Mouse (Mus musculus) MEL (cell line): ENCODE measurements around the gene Neu1. TPM values are rescaled to one million over a fixed set of nuclear protein-coding genes. Genes with fewer than 3 reads are reported as not detected.

Experiments
- DNase-seq: peaks from one replicate; pipeline ENCODE4 v3.0.0; 2011; ENCODE audit warnings: low read depth, low spot score
- H3K27ac ChIP-seq: 2 replicates; pipeline ENCODE4 v1.5.1; 2012; ENCODE audit warnings: low read depth, mild to moderate bottlenecking, control low read depth, low read length, moderate library complexity; ENCODE audit not compliant: control insufficient read depth
- H3K27me3 ChIP-seq, 2 experiments: fragments of 150-350 bp in 1 of 2; sonication (generic) in 1 of 2; 2 replicates each; pipeline ENCODE4 v1.6.1; 2012; ENCODE audit warnings: low read length in 2 of 2, mild to moderate bottlenecking in 2 of 2, improper control_type of control experiment in 1 of 2, moderate library complexity in 1 of 2; ENCODE audit not compliant: insufficient read depth in 2 of 2, control insufficient read depth in 1 of 2
- H3K36me3 ChIP-seq, 2 experiments: 2 replicates each; pipeline ENCODE4 v1.6.1; 2012 to 2014; ENCODE audit warnings: low read length in 2 of 2, improper control_type of control experiment in 1 of 2, inconsistent platforms in 1 of 2, mild to moderate bottlenecking in 1 of 2; ENCODE audit not compliant: insufficient read depth in 2 of 2, control insufficient read depth in 1 of 2
- H3K4me1 ChIP-seq, 2 experiments: fragments of 150-350 bp in 1 of 2; sonication (generic) in 1 of 2; 2 replicates each; pipeline ENCODE4 v1.6.1; 2012; ENCODE audit warnings: low read length in 2 of 2, improper control_type of control experiment in 1 of 2, mild to moderate bottlenecking in 1 of 2; ENCODE audit not compliant: insufficient read depth in 2 of 2, control insufficient read depth in 1 of 2
- H3K4me3 ChIP-seq, 2 experiments: fragments of 150-350 bp in 1 of 2; sonication (generic) in 1 of 2; 2 replicates each; pipeline ENCODE4 v1.5.1; 2012; ENCODE audit warnings: low read depth in 2 of 2, low read length in 2 of 2, mild to moderate bottlenecking in 2 of 2, moderate library complexity in 2 of 2, control low read depth in 1 of 2, improper control_type of control experiment in 1 of 2; ENCODE audit not compliant: control insufficient read depth in 1 of 2, insufficient read depth in 1 of 2
- H3K79me2 ChIP-seq: 2 replicates; pipeline ENCODE4 v1.6.1; 2012; ENCODE audit warnings: mild to moderate bottlenecking, low read length, moderate library complexity; ENCODE audit not compliant: control insufficient read depth, poor library complexity, insufficient read depth
- H3K9ac ChIP-seq: 2 replicates; pipeline ENCODE4 v1.6.1; 2012; ENCODE audit warnings: low read depth, mild to moderate bottlenecking, control low read depth, low read length, moderate library complexity; ENCODE audit not compliant: control insufficient read depth, poor library complexity, severe bottlenecking
- H3K9me3 ChIP-seq: fragments of 150-350 bp; sonication (generic); replicated peaks from 2 replicates; pipeline ENCODE4 v1.6.1; 2012; ENCODE audit warnings: mild to moderate bottlenecking, low read length, improper control_type of control experiment, moderate library complexity; ENCODE audit not compliant: insufficient read depth
- BHLHE40 ChIP-seq: IDR thresholded peaks from 2 replicates; pipeline ENCODE4 v1.6.1; 2012; ENCODE audit warnings: low read depth, mild to moderate bottlenecking, inconsistent platforms, low read length, improper control_type of control experiment, borderline replicate concordance
- CHD1 ChIP-seq: IDR thresholded peaks from 2 replicates; pipeline ENCODE4 v1.6.1; 2012; ENCODE audit warnings: low read depth, mild to moderate bottlenecking, inconsistent platforms, low read length, improper control_type of control experiment
- CHD2 ChIP-seq: IDR thresholded peaks from 2 replicates; pipeline ENCODE4 v1.6.1; 2011; ENCODE audit warnings: low read length, improper control_type of control experiment
- CTCF ChIP-seq, 3 experiments: IDR thresholded peaks in 2 of 3; conservative IDR thresholded peaks in 1 of 3; 2 replicates each; pipeline ENCODE4 v1.5.1; 2011 to 2012; ENCODE audit warnings: low read length in 3 of 3, low read depth in 2 of 3, mild to moderate bottlenecking in 2 of 3, improper control_type of control experiment in 1 of 3, inconsistent platforms in 1 of 3, mixed read lengths in 1 of 3, moderate library complexity in 1 of 3; ENCODE audit not compliant: control insufficient read depth in 1 of 3, insufficient read depth in 1 of 3, poor library complexity in 1 of 3, severe bottlenecking in 1 of 3
- ELF1 ChIP-seq: IDR thresholded peaks from 2 replicates; pipeline ENCODE4 v1.6.1; 2014; ENCODE audit warnings: low read depth, mild to moderate bottlenecking, inconsistent platforms, low read length, improper control_type of control experiment, moderate library complexity
- ETS1 ChIP-seq: IDR thresholded peaks from 2 replicates; pipeline ENCODE4 v1.6.1; 2012; ENCODE audit warnings: low read depth, mild to moderate bottlenecking, inconsistent platforms, low read length, improper control_type of control experiment, moderate library complexity
- GATA1 ChIP-seq: IDR thresholded peaks from 2 replicates; pipeline ENCODE4 v1.6.1; 2011; ENCODE audit warnings: low read depth, low read length, improper control_type of control experiment
- MAFK ChIP-seq: IDR thresholded peaks from 2 replicates; pipeline ENCODE4 v1.6.1; 2011; ENCODE audit warnings: low read depth, mild to moderate bottlenecking, low read length, improper control_type of control experiment, borderline replicate concordance
- MEF2A ChIP-seq: IDR thresholded peaks from 2 replicates; pipeline ENCODE4 v1.6.1; 2014; ENCODE audit warnings: low read depth, mild to moderate bottlenecking, inconsistent platforms, low read length, improper control_type of control experiment; ENCODE audit not compliant: poor library complexity, insufficient replicate concordance, severe bottlenecking; ENCODE audit errors: extremely low read depth
- MYC ChIP-seq: IDR thresholded peaks from 2 replicates; pipeline ENCODE4 v1.6.1; 2011; ENCODE audit warnings: low read depth, mild to moderate bottlenecking, low read length, improper control_type of control experiment, moderate library complexity
- NELFE ChIP-seq: IDR thresholded peaks from 2 replicates; pipeline ENCODE4 v1.6.1; 2011; ENCODE audit warnings: low read depth, low read length, improper control_type of control experiment
- NRF1 ChIP-seq: IDR thresholded peaks from 2 replicates; pipeline ENCODE4 v1.6.1; 2014; ENCODE audit warnings: low read depth, mild to moderate bottlenecking, inconsistent platforms, low read length, improper control_type of control experiment, moderate library complexity; ENCODE audit not compliant: poor library complexity, insufficient read depth, severe bottlenecking
- RAD21 ChIP-seq: IDR thresholded peaks from 2 replicates; pipeline ENCODE4 v1.6.1; 2011; ENCODE audit warnings: mild to moderate bottlenecking, low read depth, low read length, improper control_type of control experiment
- SIN3A ChIP-seq: IDR thresholded peaks from 2 replicates; pipeline ENCODE4 v1.6.1; 2012; ENCODE audit warnings: low read length, improper control_type of control experiment, inconsistent platforms
- SMC3 ChIP-seq: IDR thresholded peaks from 2 replicates; pipeline ENCODE4 v1.6.1; 2011; ENCODE audit warnings: low read depth, low read length, improper control_type of control experiment
- USF1 ChIP-seq: IDR thresholded peaks from 2 replicates; pipeline ENCODE4 v1.6.1; 2014; ENCODE audit warnings: low read depth, mild to moderate bottlenecking, inconsistent platforms, low read length, improper control_type of control experiment, moderate library complexity
- ZC3H11A ChIP-seq: IDR thresholded peaks from 2 replicates; pipeline ENCODE4 v1.6.1; 2012; ENCODE audit warnings: low read depth, mild to moderate bottlenecking, inconsistent platforms, low read length, improper control_type of control experiment
- ZKSCAN1 ChIP-seq: IDR thresholded peaks from 2 replicates; pipeline ENCODE4 v1.6.1; 2012; ENCODE audit warnings: low read depth, mild to moderate bottlenecking, inconsistent platforms, low read length, improper control_type of control experiment, moderate library complexity
- ZNF384 ChIP-seq: IDR thresholded peaks from 2 replicates; pipeline ENCODE4 v1.6.1; 2012; ENCODE audit warnings: low read depth, mild to moderate bottlenecking, inconsistent platforms, low read length, improper control_type of control experiment
- polyA plus RNA-seq, 2 experiments: library from polyadenylated mRNA; stranded (reverse) in 1 of 2; unstranded in 1 of 2; fragments of >175 nt in 1 of 2; fragments of >200 nt in 1 of 2; gene quantifications; 2 replicates each; pipeline versions ENCODE4 v1.2.1 to v1.2.4; 2012; ENCODE audit warnings: low replicate concordance in 2 of 2, low read depth in 1 of 2; ENCODE audit not compliant: insufficient read length in 2 of 2, insufficient read depth in 1 of 2, missing spikeins in 1 of 2
- total RNA-seq: library from RNA; depleted of rRNA; stranded (reverse); fragments of 300-350 nt; gene quantifications from 2 replicates; pipeline ENCODE4 v1.2.3, GENCODE M21; 2012

Neu1 gene
- total and polyA plus RNA-seq, 3 experiments: 6.5 to 7.9 TPM; not detected in 1

- Histone ChIP-seq H3K36me3 (no peaks in the 10 kb centered on the region; a peak in 1 of 4 replicates), H3K9ac (no peak overlapping the region), H3K4me1 (peaks cover 2 to 10% of the 10 kb centered on the region in 2 experiments; a peak in 2 of 4 replicates)
- TF ChIP-seq RAD21 (peak; percentile 34), CTCF (IDR thresholded peaks at IDR 0.05 in 2 of 3, conservative IDR thresholded peaks at IDR 0.05 in 1 of 3; ENCODE audit: control insufficient read depth in 1 of 3, insufficient read depth in 1 of 3, low read depth in 2 of 3, low read length in 3 of 3, poor library complexity in 1 of 3, severe bottlenecking in 1 of 3) (peak; percentile 38 to 64 (median 54); a peak in 5 of 6 replicates), SMC3 (peak; percentile 70), NRF1 (no peak)
- TF ChIP-seq, all 39 proteins: peak for 3
- H3K27ac ChIP-seq: no peak overlapping the region
- no peaks in the 10 kb centered on the region for H3K27me3 ChIP-seq
- H3K9me3 ChIP-seq: no peaks in the 10 kb centered on the region
- peak; percentile 49 for DNase-seq
- no peaks in the 10 kb centered on the region for H3K79me2 ChIP-seq
- no peak overlapping the region for H3K4me3 ChIP-seq
Measured at GRCm38 (mm10) chr17:34922939-34923338, 8.1 kb upstream of the Neu1 start.

GRCm38 (mm10) chr17:34924258-34924657 is 6.8 kb upstream of the Neu1 start:
- H3K27me3 ChIP-seq: no peaks in the 10 kb centered on the region
- H3K27ac ChIP-seq: no peak overlapping the region
- no peaks in the 10 kb centered on the region; a peak in 1 of 4 replicates for H3K36me3 ChIP-seq
- H3K4me1 ChIP-seq: peaks cover 2 to 4% of the 10 kb centered on the region in 2 experiments; a peak in 1 of 4 replicates
- no peak overlapping the region for H3K4me3 ChIP-seq
- TF ChIP-seq ETS1 (no peak), ZNF384 (peak; percentile 27; the same call in 1 of the 2 replicates), CTCF (IDR thresholded peaks at IDR 0.05 in 2 of 3, conservative IDR thresholded peaks at IDR 0.05 in 1 of 3; ENCODE audit: control insufficient read depth in 1 of 3, insufficient read depth in 1 of 3, low read depth in 2 of 3, low read length in 3 of 3, poor library complexity in 1 of 3, severe bottlenecking in 1 of 3) (no peak), USF1 (no peak), MEF2A (no peak)
- TF ChIP-seq, all 39 proteins: peak for 1
- no peaks in the 10 kb centered on the region for H3K9me3 ChIP-seq
- no peak overlapping the region for H3K9ac ChIP-seq
- no peak for DNase-seq
- no peaks in the 10 kb centered on the region for H3K79me2 ChIP-seq

GRCm38 (mm10) chr17:34927306-34928019 is 3.6 kb upstream of the Neu1 start:
- Histone ChIP-seq H3K4me3 (no peak overlapping the region), H3K27ac (no peak overlapping the region), H3K4me1 (peaks cover 5 to 14% of the 10 kb centered on the region in 2 experiments), H3K79me2 (peaks cover 5% of the 10 kb centered on the region; the same call in 1 of the 2 replicates)
- no peak for DNase-seq
- TF ChIP-seq MYC (no peak), USF1 (no peak), MAFK (no peak), NELFE (no peak), ELF1 (no peak), CHD1 (no peak), MEF2A (no peak), ZC3H11A (no peak), BHLHE40 (no peak), SIN3A (no peak), ZKSCAN1 (no peak), CHD2 (no peak), GATA1 (no peak)
- TF ChIP-seq, all 39 proteins: peak for 0
- H3K27me3 ChIP-seq: no peaks in the 10 kb centered on the region
- H3K36me3 ChIP-seq: peaks cover 0 to 6% of the 10 kb centered on the region in 2 experiments; a peak in 2 of 4 replicates
- no peaks in the 10 kb centered on the region for H3K9me3 ChIP-seq
- no peak overlapping the region for H3K9ac ChIP-seq
